Comparison of ENCODE assay signal across 17 mouse cellular contexts in genomic region chr14:45548118-45548517, GRCm38 (mm10). TPM values are rescaled to one million over a fixed set of nuclear protein-coding genes. Genes with fewer than 3 reads are reported as not detected.
DNase-seq lines count a peak whose midpoint lies in the region; ATAC-seq and TF ChIP-seq lines count a peak whose summit lies in the region.
"Had no signal": no experiment of that assay in that cellular context is flagged by ENCODE, and none has a peak within 500 bp of the region (broad histone marks: within the 10 kb centered on the region; RNA-seq: fewer than 3 reads in every experiment).

No protein-coding gene starts in this region.

- no peak for TF ChIP-seq POLR2A in ES-Bruce4 (IDR thresholded peaks at IDR 0.05; ENCODE audit: insufficient read depth, low read length)
- no peak for TF ChIP-seq POLR2A in brain, embryonic 14.5 days (IDR thresholded peaks at IDR 0.05; ENCODE audit: borderline replicate concordance, extremely low read depth, insufficient read depth, insufficient read length, poor library complexity, severe bottlenecking)

- 79% methylated on average over 3 of the region's 3 CpGs for WGBS in intestine, postnatal 0 days
- 74% methylated on average over 3 of the region's 3 CpGs for WGBS in intestine, embryonic 15.5 days
- WGBS in lung, embryonic 14.5 days = 69% methylated on average over 3 of the region's 3 CpGs
- WGBS in forebrain, embryonic 11.5 days = 80% methylated on average over 3 of the region's 3 CpGs

- no peak overlapping the region for H3K4me3 ChIP-seq in intestine, postnatal 0 days (ENCODE audit: low read depth, low read length)
- H3K4me3 ChIP-seq in intestine, embryonic 15.5 days (replicated peaks) = no peak overlapping the region
- H3K4me3 ChIP-seq in lung, embryonic 14.5 days (ENCODE audit: low read depth, low read length) = no peak overlapping the region
- H3K4me3 ChIP-seq in ES-Bruce4 (ENCODE audit: low read depth, low read length) = no peak overlapping the region
- H3K4me3 ChIP-seq in forebrain, embryonic 11.5 days (ENCODE audit: low read depth, low read length) = no peak overlapping the region
- H3K4me3 ChIP-seq: forebrain, embryonic 13.5 days; limb, embryonic 15.5 days; midbrain, embryonic 12.5 days had no signal

- no peaks in the 10 kb centered on the region for H3K27me3 ChIP-seq in intestine, postnatal 0 days (replicated peaks; ENCODE audit: control insufficient read depth, insufficient read depth, low read length)
- no peaks in the 10 kb centered on the region for H3K27me3 ChIP-seq in intestine, embryonic 15.5 days (replicated peaks)
- H3K27me3 ChIP-seq in lung, embryonic 14.5 days (ENCODE audit: insufficient read depth, low read length) = no peaks in the 10 kb centered on the region
- no peaks in the 10 kb centered on the region for H3K27me3 ChIP-seq in ES-Bruce4 (ENCODE audit: control insufficient read depth, insufficient read depth, low read length, poor library complexity, severe bottlenecking)
- H3K27me3 ChIP-seq in forebrain, embryonic 11.5 days (ENCODE audit: control insufficient read depth, insufficient read depth, low read length) = no peaks in the 10 kb centered on the region
- H3K27me3 ChIP-seq: forebrain, embryonic 13.5 days; limb, embryonic 15.5 days; midbrain, embryonic 12.5 days had no signal

- DNase-seq in lung, embryonic 14.5 days = no peak
- no peak for DNase-seq in lung, postnatal 36 days
- no peak for DNase-seq in brain, embryonic 14.5 days (ENCODE audit: low read depth)
- no peak for DNase-seq in forebrain, embryonic 11.5 days (ENCODE audit: low spot score)
- DNase-seq: adrenal gland, adult 8-10 months; cerebellum, adult 8-10 months; heart, postnatal 10 days; kidney, adult 9 months had no signal

- no peak overlapping the region for H3K9ac ChIP-seq in intestine, postnatal 0 days (ENCODE audit: low read depth, low read length)
- H3K9ac ChIP-seq in intestine, embryonic 15.5 days = no peak overlapping the region
- no peak overlapping the region for H3K9ac ChIP-seq in lung, embryonic 14.5 days
- H3K9ac ChIP-seq in ES-Bruce4 (ENCODE audit: low read depth, poor library complexity, severe bottlenecking) = no peak overlapping the region
- H3K9ac ChIP-seq in forebrain, embryonic 11.5 days (ENCODE audit: low read length) = no peak overlapping the region
- H3K9ac ChIP-seq: forebrain, embryonic 13.5 days; limb, embryonic 15.5 days; midbrain, embryonic 12.5 days had no signal

- H3K4me1 ChIP-seq in intestine, postnatal 0 days (replicated peaks; ENCODE audit: control insufficient read depth, insufficient read depth, low read length) = no peaks in the 10 kb centered on the region
- H3K4me1 ChIP-seq in intestine, embryonic 15.5 days (replicated peaks) = no peaks in the 10 kb centered on the region
- no peaks in the 10 kb centered on the region; the same call in 1 of the 2 replicates for H3K4me1 ChIP-seq in lung, embryonic 14.5 days (ENCODE audit: insufficient read depth)
- peaks cover 3% of the 10 kb centered on the region for H3K4me1 ChIP-seq in ES-Bruce4 (ENCODE audit: control insufficient read depth, insufficient read depth, low read length)
- H3K4me1 ChIP-seq in forebrain, embryonic 11.5 days (replicated peaks; ENCODE audit: control insufficient read depth, insufficient read depth, low read length) = no peaks in the 10 kb centered on the region
- H3K4me1 ChIP-seq: forebrain, embryonic 13.5 days; limb, embryonic 15.5 days; midbrain, embryonic 12.5 days had no signal

- H3K27ac ChIP-seq in intestine, postnatal 0 days (ENCODE audit: low read depth, low read length) = no peak overlapping the region
- H3K27ac ChIP-seq in intestine, embryonic 15.5 days = no peak overlapping the region
- no peak overlapping the region for H3K27ac ChIP-seq in lung, embryonic 14.5 days (ENCODE audit: low read depth)
- H3K27ac ChIP-seq in ES-Bruce4 (ENCODE audit: insufficient read depth, low read length) = no peak overlapping the region
- H3K27ac ChIP-seq in forebrain, embryonic 11.5 days (ENCODE audit: low read depth, low read length) = no peak overlapping the region
- H3K27ac ChIP-seq: forebrain, embryonic 13.5 days; limb, embryonic 15.5 days; macrophage; midbrain, embryonic 12.5 days had no signal

- no peak for TF ChIP-seq EP300 in ES-Bruce4 (IDR thresholded peaks at IDR 0.05; ENCODE audit: insufficient read depth, low read depth, low read length)

- no peaks in the 10 kb centered on the region for H3K9me3 ChIP-seq in intestine, postnatal 0 days (ENCODE audit: control insufficient read depth)
- H3K9me3 ChIP-seq in intestine, embryonic 15.5 days = no peaks in the 10 kb centered on the region
- no peaks in the 10 kb centered on the region for H3K9me3 ChIP-seq in lung, embryonic 14.5 days (ENCODE audit: low read depth, low read length)
- H3K9me3 ChIP-seq in ES-Bruce4 (replicated peaks; ENCODE audit: control insufficient read depth, insufficient read depth, low read length, poor library complexity, severe bottlenecking) = no peaks in the 10 kb centered on the region; the same call in 1 of the 2 replicates
- H3K9me3 ChIP-seq in forebrain, embryonic 11.5 days (ENCODE audit: control insufficient read depth, low read length) = no peaks in the 10 kb centered on the region
- H3K9me3 ChIP-seq: forebrain, embryonic 13.5 days; limb, embryonic 15.5 days; midbrain, embryonic 12.5 days had no signal

- H3K36me3 ChIP-seq in intestine, postnatal 0 days (ENCODE audit: control insufficient read depth, insufficient read depth) = no peaks in the 10 kb centered on the region
- H3K36me3 ChIP-seq in intestine, embryonic 15.5 days = no peaks in the 10 kb centered on the region
- no peaks in the 10 kb centered on the region for H3K36me3 ChIP-seq in lung, embryonic 14.5 days (ENCODE audit: insufficient read depth)
- H3K36me3 ChIP-seq in ES-Bruce4 (ENCODE audit: control insufficient read depth, insufficient read depth, low read length, poor library complexity, severe bottlenecking) = no peaks in the 10 kb centered on the region
- no peaks in the 10 kb centered on the region for H3K36me3 ChIP-seq in forebrain, embryonic 11.5 days (ENCODE audit: control insufficient read depth, insufficient read depth, low read length)
- H3K36me3 ChIP-seq: limb, embryonic 15.5 days; midbrain, embryonic 12.5 days had no signal

- H3K4me2 ChIP-seq in intestine, postnatal 0 days (replicated peaks; ENCODE audit: low read depth) = no peak overlapping the region
- H3K4me2 ChIP-seq in intestine, embryonic 15.5 days (replicated peaks) = no peak overlapping the region
- H3K4me2 ChIP-seq in lung, embryonic 14.5 days = no peak overlapping the region
- no peak overlapping the region for H3K4me2 ChIP-seq in forebrain, embryonic 11.5 days (ENCODE audit: low read depth, low read length, severe bottlenecking)
- H3K4me2 ChIP-seq: forebrain, embryonic 13.5 days; limb, embryonic 15.5 days; midbrain, embryonic 12.5 days had no signal

- TF ChIP-seq CTCF in intestine, postnatal 0 days (IDR thresholded peaks at IDR 0.05; ENCODE audit: low read depth) = peak; percentile 63
- TF ChIP-seq CTCF in lung, embryonic 14.5 days (IDR thresholded peaks at IDR 0.05; ENCODE audit: low read depth) = peak; percentile 64
- TF ChIP-seq CTCF in ES-Bruce4 (IDR thresholded peaks at IDR 0.05; ENCODE audit: low read depth, low read length) = peak; percentile 91
- peak; percentile 31; the same call in 1 of the 2 replicates for TF ChIP-seq CTCF in brain, embryonic 14.5 days (IDR thresholded peaks at IDR 0.05; ENCODE audit: borderline replicate concordance, extremely low read depth, insufficient read depth, insufficient read length)

- ATAC-seq in intestine, postnatal 0 days = no peak
- ATAC-seq in intestine, embryonic 15.5 days = no peak
- ATAC-seq in lung, embryonic 14.5 days (ENCODE audit: insufficient read depth) = no peak
- no peak for ATAC-seq in forebrain, embryonic 11.5 days (replicated peaks; ENCODE audit: low FRiP score)
- ATAC-seq: CD4-positive, CD25-positive, alpha-beta regulatory T cell, adult 4 months; forebrain, embryonic 13.5 days; hindbrain, embryonic 16.5 days had no signal

RNA-seq across cellular contexts. Expression of gene Fermt2, which starts 18.2 kb away (rescaled TPM):
- polyA plus RNA-seq in intestine, postnatal 0 days (2015; fragmentation: Nextera tagmentation; extraction: Ambion mirVana) = 138 and 147 TPM in 2 replicates
- polyA plus RNA-seq in intestine, embryonic 15.5 days (2015; fragmentation: Nextera tagmentation; extraction: Ambion mirVana) = 163 and 169 TPM in 2 replicates
- 209 and 229 TPM in 2 replicates for polyA plus RNA-seq in lung, embryonic 14.5 days (2014; fragmentation: Nextera tagmentation; extraction: Ambion mirVana)
- 94.3 and 95.9 TPM in 2 replicates for polyA plus RNA-seq in ES-Bruce4 (2011; ENCODE audit: insufficient read depth, insufficient read length, low read depth, missing spikeins)
- 44.8 and 46.3 TPM in 2 replicates for polyA plus RNA-seq in brain, embryonic 14.5 days (2012; rRNA removed)
- polyA plus RNA-seq in forebrain, embryonic 11.5 days (2014; fragmentation: Nextera tagmentation; extraction: Ambion mirVana) = 61.9 and 68.5 TPM in 2 replicates
- polyA plus RNA-seq: CD4-positive, CD25-positive, alpha-beta regulatory T cell, adult 4 months; macrophage had no signal

Comparison
In these comparisons a context has a peak if more than half of its experiments do, and no peak if none do; other contexts are left out.
1. CTCF ChIP-seq: peak in every context shown above with its lines; median percentile 91 in ES-Bruce4; 64 in lung, embryonic 14.5 days; 63 in intestine, postnatal 0 days; 31 in brain, embryonic 14.5 days.